Mouse (Mus musculus) right cerebral cortex, postnatal 25 days (tissue): Measurements from ENCODE around the gene Wt1.

Experiments
- DNase-seq: peaks from one replicate; pipeline ENCODE4 v3.0.0; 2022

The Wt1 gene

DNA sequence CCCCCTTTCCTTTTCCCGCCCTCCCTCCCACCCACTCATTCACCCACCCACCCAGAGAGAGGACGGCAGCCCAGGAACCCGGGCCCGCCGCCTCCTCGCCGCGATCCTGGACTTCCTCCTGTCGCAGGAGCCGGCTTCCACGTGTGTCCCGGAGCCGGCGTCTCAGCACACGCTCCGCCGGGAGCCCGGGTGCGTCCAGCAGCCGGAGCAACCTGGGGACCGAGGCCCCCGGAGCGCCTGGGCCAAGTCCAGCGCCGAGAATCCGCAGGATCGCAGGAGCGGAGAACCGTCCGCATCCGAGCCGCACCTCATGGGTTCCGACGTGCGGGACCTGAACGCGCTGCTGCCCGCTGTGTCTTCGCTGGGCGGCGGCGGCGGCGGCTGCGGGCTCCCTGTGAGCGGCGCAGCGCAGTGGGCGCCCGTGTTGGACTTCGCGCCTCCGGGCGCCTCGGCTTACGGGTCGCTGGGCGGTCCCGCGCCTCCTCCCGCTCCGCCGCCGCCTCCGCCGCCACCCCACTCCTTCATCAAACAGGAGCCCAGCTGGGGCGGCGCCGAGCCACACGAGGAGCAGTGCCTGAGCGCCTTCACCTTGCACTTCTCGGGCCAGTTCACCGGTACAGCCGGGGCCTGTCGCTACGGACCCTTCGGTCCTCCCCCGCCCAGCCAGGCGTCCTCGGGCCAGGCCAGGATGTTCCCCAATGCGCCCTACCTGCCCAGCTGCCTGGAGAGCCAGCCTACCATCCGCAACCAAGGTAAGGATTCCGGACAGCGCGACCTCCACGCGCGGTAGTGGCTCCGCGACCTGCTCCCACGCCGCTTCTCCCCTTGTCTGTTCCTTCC lies 582 bp downstream of the Wt1 start:
- no peak for DNase-seq

DNA sequence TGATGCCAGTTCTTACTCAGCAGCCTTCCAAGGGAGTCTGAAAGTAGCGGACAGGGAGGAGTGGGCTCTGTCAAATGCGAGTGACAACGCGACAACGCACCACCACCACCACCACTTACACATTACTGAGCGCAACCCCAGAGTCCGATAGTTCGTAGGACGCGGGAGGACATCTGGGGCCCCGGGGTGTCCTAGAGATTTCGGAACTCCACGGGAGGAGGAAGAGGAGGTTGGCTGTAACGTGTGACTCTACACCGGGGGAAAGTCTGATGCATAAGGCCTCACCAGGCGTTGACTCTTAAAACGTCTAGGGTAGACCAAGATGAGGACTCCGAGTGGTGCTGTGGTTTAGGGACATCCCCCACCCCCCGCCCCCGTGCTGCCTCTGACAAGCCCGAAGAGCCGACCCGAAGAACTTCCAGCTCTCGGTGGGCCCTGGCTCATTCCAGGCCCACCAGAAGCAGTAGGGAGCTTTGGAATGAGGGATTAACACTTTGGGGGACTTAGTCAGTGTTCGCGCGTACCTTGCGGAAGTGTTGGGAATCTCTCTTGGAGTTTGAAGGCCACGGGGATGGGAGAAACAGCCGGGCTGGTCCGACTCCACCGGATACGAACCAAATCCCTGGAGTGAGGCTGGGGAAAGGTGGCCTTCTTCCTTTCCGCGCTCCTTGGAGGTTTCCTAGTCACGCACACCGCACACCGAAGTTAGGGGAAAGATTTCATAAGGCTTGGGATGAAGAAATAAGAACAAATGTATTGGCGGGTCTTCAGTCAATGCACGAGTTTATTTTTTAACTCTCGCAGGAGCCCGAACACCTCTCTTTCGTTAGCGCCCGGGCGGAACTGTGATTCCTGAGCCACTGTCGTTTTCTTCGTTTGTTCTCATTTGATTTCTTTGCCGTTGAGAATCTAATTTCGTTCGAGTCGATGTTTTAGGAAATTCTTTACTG lies 1.5 kb downstream of the Wt1 start:
- DNase-seq = no peak

DNA sequence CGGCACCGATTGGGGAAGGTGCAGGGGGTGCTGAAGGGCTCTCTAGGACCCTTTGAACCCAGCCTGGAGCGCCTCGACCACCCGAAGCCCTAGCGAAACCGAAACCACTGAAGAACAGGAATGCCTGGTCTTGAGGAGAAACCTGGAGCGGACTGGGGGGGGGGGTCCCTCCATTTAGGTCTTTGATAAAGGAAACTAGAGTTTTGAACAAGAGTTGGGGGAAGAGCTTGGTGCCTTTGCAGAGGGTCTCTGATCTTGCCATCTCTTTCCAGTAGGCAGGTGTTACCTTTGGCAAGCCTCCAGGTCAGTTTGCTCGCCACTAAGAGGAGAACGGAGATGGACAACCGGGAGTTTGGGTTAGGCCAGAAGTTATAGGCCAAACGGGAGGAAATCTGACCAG lies 2.2 kb downstream of the Wt1 start:
- DNase-seq = no peak

DNA sequence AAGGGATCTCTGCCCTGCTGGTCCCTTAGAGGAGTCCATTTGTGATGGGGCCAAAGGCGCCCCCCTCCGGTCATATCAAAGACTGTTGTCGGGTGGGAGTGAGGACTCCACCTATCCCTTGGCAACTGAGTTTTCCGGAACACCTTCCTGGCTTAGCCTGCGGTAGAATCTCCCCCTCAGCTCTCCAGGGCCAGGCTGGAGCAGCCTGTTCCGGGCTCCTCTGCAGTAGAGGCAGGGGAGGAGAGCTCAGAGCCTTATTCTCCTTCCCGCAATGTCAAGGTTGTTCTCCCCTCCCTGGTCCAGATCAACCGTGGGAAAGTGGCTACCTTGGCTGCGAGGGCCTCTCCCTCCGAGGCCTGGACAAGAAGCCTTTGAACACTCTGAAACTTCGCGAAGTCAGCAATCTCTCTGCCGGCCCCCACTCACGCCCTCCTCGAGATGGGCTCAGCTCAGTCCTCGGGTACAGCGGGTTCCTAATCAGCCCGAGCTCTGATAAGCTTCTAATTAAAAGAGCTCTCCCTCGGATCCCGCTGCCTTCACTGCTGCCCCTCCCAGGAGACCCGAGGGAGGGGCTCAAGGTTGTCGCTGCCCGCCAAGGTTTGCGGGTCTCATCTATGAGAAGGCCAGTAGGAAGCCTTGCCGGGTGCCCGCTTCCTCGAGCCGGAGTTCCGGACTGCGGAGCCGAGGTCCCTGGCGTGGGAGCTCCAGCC lies 4.2 kb downstream of the Wt1 start:
- DNase-seq = no peak

DNA sequence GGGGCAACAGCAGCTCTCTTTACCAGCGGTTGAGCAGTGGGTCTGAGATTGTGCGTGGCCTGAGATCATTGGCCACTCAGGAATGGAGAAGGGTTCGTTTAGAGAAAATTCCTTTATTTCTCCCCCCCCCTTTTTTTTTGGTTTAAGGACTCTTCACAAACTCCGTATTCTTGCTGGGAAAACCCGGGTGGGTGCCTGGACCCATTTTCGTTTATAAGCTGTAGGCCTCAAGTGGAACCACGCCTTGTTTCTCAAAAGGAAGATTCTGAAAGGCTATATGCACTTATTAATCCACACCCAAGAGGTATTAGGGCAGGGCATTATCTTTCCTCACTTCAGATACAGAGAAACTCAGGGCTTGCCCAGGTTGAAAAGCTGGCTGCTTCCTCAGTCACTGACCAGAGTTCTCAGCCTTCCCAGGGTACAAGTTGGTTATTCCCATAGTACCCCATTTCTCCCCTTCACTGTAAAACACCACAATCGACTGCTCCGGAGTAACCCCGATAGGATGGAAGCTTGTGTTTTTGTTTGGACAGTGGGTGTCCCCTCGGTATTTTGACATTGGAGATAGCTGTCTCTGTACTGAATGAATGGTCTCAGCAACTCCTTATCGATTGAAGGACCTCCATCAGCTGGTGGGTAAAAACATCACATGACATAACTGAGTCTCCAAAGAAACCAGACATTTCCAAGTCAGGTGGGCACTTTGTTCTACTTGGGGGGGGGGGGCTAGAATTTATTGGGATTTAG lies 4.9 kb downstream of the Wt1 start:
- no peak for DNase-seq

DNA sequence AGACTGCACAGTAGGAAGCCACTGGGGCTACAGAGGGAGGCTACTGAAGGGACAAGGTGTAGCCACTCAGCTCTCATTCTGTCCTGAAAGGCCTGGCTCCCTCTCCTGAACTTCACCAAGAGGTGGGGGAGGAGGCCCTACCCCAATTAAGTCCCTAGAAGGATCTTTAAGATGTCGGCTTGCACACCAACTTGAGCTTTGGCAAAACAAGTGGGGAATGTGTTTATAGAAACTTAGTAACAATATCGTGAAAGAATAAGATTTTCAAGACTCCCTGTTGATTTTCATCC lies 5.4 kb downstream of the Wt1 start:
- no peak for DNase-seq

DNA sequence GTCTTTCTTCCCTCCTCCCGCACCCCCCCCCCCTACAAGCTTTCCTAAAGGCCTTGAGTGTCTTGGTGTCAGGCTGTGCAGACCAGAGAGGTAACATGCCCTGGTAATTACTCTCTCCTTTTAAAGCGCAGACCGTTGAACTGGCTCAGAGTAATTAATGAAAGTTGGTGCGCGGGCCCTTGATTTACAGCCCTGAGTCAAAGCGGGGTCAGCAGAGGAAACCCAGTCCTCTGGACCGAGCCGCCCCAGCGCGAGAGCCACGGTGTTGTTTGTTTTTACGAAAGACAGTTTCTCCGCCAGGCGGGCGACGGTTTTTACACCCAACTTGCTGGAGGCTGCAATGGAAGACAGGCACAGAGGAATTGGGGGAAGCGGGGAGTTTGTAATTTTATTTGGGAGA lies 6.0 kb downstream of the Wt1 start:
- no peak for DNase-seq

DNA sequence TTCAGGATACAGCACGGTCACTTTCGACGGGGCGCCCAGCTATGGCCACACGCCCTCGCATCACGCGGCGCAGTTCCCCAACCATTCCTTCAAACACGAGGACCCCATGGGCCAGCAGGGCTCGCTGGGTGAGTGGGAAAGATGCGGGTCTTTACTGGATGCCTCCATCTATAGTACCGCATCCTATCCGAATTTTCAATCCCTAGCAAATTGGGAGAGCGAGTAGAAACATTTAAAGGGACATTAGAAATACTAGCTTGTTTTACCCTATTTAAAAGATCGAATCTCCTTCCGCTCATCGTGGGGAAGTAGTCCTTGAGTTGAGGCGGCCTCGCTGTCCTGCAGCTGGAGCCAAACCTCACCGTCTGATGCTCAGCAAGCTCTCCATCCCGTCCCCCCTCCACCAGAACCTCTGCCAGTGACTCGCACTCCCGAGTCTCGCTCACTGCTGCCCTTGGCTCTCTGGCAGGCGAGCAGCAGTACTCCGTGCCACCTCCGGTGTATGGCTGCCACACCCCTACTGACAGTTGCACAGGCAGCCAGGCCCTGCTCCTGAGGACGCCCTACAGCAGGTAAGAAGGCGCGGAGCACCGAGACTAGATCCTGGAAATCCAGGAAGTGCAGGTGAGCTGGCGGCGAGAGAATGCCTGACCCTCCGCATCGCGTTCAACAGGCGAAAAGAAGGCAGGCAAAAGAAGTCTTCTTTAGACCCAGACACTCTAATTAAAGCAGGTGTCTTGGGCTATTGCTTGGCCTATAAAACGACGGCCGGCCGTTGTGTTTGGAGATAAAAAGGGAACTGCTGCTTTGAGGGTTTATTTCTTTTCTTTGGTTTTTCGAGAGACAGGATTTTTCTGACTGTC lies 6.8 kb downstream of the Wt1 start:
- no peak for DNase-seq

DNA sequence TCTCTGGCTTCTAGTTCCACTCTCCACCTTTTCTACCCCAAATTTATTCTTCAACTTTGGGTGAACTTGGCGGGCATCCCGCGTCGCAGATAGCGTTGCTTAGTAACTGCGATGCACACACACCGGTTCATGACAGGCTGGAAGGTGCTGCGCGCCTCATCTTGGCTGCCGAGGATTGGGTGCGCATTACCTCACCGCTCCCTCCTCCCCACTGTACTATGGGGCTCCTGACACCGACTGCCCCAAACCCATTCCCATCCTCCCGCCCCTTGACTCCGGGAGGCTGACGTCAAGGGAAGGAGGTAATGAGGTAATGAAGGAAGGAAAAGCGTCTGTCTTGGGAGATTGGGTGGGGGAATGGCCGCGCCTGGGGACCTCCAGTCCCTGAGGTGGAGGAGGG lies 8.0 kb downstream of the Wt1 start:
- no peak for DNase-seq

DNA sequence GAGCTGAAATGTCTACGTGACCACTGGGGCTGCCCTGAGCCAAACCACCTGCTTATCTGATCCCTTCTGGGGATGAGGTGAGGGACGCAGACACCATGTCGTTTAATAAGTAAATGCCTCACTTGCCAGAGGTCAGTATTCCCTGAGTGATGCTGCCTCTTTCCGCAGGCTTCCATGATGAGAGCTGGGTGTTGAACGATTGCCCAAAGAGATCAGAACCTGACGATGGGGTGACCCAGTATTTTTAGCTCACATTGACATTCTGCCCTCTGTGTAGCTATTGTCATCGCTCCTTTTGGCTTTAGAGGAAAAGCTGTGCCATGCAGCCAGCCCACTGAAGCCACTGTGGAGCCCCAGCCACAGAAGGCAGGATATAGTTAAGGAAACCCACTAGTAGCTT lies 13.1 kb downstream of the Wt1 start:
- no peak for DNase-seq

DNA sequence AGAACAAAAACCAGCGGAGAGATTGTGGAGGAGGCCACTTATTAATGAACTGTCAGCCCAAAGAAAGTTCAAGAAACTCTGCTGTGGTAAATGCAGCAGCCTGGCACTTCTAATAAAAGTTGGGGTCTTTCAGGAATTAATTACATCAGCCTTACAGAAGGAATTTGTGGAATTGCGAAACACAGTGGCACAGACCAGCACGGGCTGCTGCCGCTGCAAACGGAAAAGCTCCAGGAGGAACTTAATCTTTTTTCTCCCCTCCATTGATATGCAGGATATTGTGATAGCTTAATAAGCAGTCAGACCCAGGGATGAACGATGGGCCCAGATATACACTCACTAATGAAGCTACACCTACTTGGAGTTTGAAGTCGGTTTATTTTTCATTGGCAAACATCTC lies 15.0 kb downstream of the Wt1 start:
- no peak for DNase-seq

DNA sequence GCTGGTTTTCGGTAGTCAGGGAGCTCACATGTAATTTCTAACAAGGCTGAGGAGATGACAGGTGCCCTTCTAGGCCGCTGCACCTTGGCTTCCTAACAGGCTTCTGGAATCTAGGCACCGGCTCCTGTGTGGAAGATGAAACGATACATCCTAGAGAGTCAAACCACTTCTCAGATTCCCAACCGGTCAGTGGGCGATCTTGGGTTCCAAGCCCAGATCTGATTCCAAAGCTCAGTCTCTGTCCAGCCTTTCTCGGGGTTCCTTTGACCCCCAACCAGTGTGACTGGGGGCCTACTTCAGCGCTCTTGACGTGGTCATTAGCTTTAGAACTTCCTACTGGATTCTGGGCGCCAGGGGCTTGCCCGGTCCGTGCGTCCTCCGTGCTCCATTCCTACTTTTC lies 17.4 kb downstream of the Wt1 start:
- no peak for DNase-seq

DNA sequence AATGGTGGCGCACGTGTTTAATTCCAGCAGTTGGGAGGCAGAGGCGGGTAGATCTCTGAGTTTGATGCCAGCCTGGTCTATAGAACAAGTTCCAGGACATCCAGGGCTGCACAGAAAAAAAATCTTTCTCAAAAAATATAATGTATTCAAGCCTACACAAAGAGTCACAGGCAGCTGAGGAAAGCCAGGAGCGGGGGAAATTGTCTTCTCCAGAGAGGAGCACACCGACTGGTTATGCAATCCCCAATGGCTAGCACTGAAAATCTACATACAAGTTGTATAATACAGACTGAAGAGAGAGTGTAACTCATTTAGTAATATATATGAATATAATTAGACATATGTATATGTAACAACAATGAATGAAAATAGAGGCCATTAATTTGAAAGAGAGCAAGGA lies 25.2 kb downstream of the Wt1 start:
- no peak for DNase-seq

DNA sequence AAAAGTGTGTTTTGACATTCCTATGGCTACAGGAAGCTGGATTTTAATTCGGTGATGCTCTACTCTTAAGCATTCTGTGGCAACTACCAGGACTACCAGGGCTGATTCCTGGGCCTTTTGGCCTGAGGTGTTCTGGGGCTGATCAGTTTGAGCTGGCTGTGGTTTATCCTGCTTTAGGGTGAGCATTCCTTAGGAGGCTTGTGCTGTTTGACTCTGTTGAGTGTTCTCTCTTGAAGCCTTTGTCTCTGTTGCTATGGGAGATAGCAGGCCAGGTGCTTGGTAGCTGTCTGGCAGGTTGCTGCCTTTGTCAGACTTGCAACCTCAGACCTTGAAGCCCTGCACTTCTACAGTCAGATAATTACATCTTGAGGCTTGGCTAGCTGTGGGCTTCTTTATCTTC lies 26.7 kb downstream of the Wt1 start:
- DNase-seq = no peak

DNA sequence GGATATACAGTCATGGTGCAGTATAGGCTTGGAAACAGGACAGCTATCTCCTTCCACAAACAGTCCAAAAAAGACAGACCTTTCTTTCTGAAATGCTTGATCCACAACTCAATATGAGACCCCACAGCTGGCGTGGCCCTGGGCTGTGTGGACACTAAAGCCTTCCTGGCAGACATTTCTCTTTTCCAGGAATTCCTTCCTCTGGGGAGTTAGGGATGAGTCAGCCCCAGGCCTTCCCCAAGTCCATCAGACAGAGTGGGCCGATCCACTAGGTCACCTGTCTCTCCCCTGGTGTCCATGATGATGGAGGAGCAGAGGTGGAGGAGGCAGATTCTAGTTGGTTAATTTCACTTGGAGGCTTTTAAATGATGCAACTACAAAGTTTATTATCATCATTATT lies 34.6 kb downstream of the Wt1 start:
- DNase-seq = no peak

DNA sequence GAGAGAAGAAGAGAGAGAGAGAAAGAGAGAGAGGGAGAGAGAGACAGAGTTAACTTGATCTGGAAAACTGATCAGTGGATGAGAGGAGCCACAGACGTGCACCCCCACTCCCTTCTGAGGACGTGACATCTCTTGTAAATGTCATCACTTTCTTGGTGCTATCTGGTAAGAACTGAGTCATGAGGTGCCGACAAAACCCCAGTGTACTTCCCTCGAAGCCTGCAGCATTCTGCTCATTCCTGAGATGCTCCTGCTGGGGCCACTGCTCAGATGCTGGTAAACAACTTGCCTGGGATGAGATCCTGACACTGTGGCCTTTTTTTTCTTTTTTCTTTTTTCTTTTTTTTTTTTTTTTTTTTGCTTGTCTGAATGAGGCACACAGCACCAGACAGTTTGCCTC lies 36.4 kb downstream of the Wt1 start:
- DNase-seq = no peak

DNA sequence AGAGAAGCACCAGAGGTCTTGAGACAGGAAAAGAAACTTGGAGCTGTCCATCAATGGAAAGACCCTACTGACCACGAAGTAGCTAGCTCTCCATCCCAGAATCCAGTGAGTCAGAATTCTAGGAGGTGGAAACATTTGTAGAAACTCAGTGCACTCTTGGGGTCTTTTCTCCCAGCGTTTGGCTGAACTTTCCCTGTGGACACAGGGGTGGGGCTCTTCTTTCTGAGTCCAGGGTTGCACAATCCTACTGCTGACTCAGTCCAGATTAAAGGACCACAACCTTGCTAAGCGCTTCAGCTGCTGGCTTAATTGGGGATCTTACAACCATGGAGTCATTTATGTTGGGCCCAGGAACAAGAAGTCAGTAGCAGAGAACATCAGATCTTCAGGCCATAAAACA lies 41.8 kb downstream of the Wt1 start:
- no peak for DNase-seq

DNA sequence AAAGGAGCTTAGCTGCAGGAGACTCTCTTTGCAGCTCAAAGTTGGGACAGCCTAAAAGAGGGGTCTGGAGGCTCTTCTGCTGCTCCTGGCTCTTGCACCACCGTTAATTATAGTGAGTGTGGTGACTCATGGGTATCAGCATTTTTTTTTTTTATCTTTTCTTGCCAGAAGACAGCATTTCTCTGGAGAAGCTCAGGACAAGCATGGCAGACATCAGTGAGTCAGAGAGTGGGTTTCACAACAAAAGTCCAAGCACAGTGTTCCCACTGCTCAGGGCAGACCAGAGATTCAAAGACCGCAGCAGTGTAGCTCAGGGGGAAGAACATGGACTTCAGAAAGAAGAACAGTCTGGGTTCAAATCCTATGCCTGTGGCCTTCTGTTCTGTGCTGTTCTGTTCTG lies 47.9 kb downstream of the Wt1 start:
- no peak for DNase-seq

DNA sequence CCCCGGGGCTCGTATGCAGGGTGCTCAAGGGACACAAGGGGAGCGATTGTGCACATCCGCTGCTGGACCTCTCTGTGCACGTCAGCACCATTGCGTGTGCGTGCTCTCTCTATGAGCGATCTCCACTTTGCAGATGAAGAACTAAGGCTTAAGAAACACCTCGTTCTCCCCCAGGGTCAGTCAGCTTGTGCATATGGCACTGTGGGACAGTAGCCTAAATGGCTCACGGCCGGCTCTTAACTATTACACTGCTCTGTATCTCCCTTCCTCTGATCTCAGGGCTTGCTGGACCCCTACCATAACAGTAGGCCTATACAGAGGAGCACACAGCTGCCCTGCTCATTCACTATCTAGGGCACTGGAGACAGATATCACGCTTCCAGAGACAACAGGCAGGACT lies 52.5 kb downstream of the Wt1 start:
- no peak for DNase-seq

DNA sequence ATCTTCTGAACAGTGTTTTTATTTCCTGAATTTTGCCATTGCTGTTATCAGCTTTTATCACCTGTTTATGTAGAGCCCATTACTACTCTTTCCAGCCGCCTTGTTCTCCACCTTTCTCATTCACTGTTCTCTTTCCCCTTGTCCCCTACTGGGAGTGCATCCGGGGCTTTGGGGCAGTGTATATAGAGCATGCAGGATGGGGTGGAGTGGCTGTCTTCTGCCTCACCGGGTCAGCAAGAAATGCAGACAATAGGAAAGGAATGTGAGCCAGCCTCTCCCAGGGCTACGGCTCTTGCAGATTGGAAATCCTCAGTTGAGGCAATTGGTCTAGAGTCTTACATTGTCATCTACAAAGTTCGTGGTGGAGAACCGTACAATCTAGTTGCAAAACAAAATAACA lies 56.2 kb downstream of the Wt1 start:
- no peak for DNase-seq

DNA sequence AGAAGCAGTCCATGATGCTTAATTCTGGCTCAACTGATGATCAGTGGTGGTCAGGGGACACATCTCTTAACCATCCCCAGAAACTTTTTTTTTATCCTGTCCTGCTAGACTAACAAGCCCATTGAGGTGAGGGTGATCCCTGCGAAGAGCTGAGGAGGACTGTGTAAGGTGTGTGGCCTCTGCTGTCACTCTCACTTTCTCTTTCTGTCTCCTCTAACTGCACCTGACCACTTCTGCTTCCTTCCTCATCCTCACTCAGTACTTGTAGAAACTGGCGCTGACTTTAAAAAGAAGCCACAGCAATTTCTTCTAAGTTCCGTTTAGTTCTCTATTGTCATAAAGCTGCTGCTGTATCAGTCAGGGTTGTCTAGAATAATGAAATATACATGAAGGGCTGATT lies 58.8 kb downstream of the Wt1 start:
- no peak for DNase-seq
